In genomic region chr11:30237960-30238359, GRCm38 (mm10) we compare ENCODE assay signal across 7 mouse cellular contexts. TPM values are rescaled to one million over a fixed set of nuclear protein-coding genes. Genes with fewer than 3 reads are reported as not detected.
A peak's percentile ranks its signal among the peaks of the same experiment; 100 is the strongest.
DNase-seq lines count a peak whose midpoint lies in the region; ATAC-seq lines count a peak whose summit lies in the region.

No protein-coding gene starts in this region.

- peak; percentile 30 for DNase-seq in kidney, adult 11 months
- DNase-seq in kidney, adult 18-20 months, result no peak
- DNase-seq in NIH3T3 (ENCODE audit: low read depth), result peak; percentile 47
- DNase-seq in embryo, embryonic 10.5 days (ENCODE audit: low spot score), result peak; percentile 52
- peak; percentile 65 for DNase-seq in lung, postnatal 10 days
- DNase-seq in neural tube, embryonic 10.5 days (ENCODE audit: extremely low spot score, low spot score), result no peak

- ATAC-seq in monocyte, adult 5-6 weeks (replicated peaks; ENCODE audit: insufficient number of reproducible peaks, low FRiP score, low TSS enrichment, poor library complexity, severe bottlenecking), result no peak

RNA-seq across cellular contexts. Expression of gene Sptbn1, which starts 30.0 kb away (rescaled TPM):
- total RNA-seq in monocyte, adult 5-6 weeks (2017), result 99.6 to 222 TPM (median 123 TPM) in 3 replicates

Comparison
In these comparisons a context has a peak if more than half of its experiments do, and no peak if none do; other contexts are left out.
1. DNase-seq: peak in kidney, adult 11 months (single experiment), NIH3T3 (single experiment), embryo, embryonic 10.5 days (single experiment) and lung, postnatal 10 days (single experiment); none in kidney, adult 18-20 months (single experiment) and neural tube, embryonic 10.5 days (single experiment).